Mouse (Mus musculus): ENCODE measurements at regions not wholly inside any gene's neighbourhood (a gene's known extent, or its start where the extent isn't known, plus 50 kb on each side); places are given as distances from the start of the nearest gene placed in this dataset.
A peak's percentile ranks its signal among the peaks of the same experiment; 100 is the strongest.

DNA sequence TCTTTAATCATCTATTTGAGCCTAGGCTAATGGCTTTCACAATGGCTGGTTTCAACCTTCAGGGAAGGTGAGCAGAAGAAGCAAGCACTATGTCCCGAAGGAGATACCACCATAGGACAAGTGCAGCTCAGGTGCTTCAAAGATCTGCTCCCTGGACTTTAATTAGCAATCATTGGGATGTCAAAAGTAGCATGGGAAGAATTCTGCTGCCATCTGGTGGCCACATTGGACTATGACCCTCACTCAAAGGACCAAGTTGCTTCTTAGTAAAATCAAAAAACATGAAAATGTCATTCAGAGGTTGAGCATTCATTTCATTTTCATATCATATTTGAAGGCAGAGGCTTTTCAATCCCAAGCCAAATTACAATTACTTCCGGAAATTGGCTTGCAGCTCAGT is 610.9 kb downstream of the Ets1 start:
- peak; percentile 27 to 49 for DNase-seq (ENCODE audit: extremely low spot score in 1 of 2, low spot score in 2 of 2)
- intact Hi-C loops (cut with DNase I): loop anchor here (5.0 to 10.0 kb wide), 4 partner anchors 150 to 840 kb away; no protein-coding TSS in a partner anchor

- intact Hi-C loops (cut with DNase I): no loop called here
- no peak for DNase-seq (ENCODE audit: extremely low spot score in 1 of 2, low spot score in 2 of 2)
Measured at GRCm38 (mm10) chr9:33258241-33258640, 622.2 kb downstream of the Ets1 start.

- DNase-seq (ENCODE audit: extremely low spot score in 1 of 2, low spot score in 2 of 2): peak; percentile 48 to 63
- intact Hi-C loops (cut with DNase I): loop anchor here (2.0 to 5.0 kb wide), 2 partner anchors 1231 to 1757 kb away; no protein-coding TSS in a partner anchor
Measured at GRCm38 (mm10) chr9:33260171-33260570, 624.1 kb downstream of the Ets1 start.

GRCm38 (mm10) chr9:33289381-33289780 is 653.4 kb downstream of the Ets1 start:
- intact Hi-C loops (cut with DNase I): no loop called here
- peak in 1 of 2 experiments; percentile 17 for DNase-seq (ENCODE audit: extremely low spot score in 1 of 2, low spot score in 2 of 2)

DNA sequence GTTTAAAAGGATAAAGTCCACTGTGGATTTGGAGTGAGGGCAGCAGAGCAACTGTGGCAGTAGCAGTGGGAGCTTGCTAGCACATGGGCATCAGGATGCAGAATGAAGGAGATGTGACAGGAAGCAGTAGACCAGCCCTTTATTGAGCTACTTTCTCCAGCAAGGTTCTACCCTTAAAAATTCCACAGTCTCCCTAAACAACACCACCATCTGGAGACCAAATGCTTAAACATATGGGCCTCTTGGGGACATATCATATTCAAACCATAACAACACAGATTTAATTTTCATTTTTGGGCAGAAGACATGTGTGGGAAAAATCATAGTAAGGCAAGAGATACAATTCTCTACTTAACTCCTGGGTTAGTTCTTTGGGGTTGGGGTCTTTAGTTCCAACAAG is 656.1 kb downstream of the Ets1 start:
- intact Hi-C loops (cut with DNase I): no loop called here
- peak in 1 of 2 experiments; percentile 14 for DNase-seq (ENCODE audit: extremely low spot score in 1 of 2, low spot score in 2 of 2)

GRCm38 (mm10) chr9:33295925-33296324 is 659.9 kb downstream of the Ets1 start:
- peak in 1 of 2 experiments; percentile 16 for DNase-seq (ENCODE audit: extremely low spot score in 1 of 2, low spot score in 2 of 2)
- intact Hi-C loops (cut with DNase I): no loop called here

- intact Hi-C loops (cut with DNase I): no loop called here
- DNase-seq (ENCODE audit: extremely low spot score in 1 of 2, low spot score in 2 of 2): no peak
Measured at GRCm38 (mm10) chr9:33319525-33320025, 683.6 kb downstream of the Ets1 start.

DNA sequence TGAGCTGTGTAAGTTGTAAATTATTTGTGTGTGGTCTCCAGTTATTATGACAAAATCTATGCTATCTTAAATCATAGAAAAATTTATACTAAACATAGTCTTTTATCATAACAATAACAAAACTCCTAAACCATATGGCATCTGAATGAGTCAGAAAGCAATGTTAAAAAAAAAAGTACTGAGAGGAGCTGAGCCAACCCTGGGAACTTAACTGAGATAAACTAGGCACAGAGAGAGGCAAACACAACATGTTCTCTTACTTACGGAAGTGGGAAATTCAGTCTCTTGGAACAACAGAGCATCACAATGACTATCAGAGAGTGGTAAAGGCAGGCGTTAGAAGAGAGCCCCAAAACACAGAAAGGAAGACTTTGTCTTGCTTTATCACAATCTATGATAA is 691.7 kb downstream of the Ets1 start:
- intact Hi-C loops (cut with DNase I): no loop called here
- DNase-seq (ENCODE audit: extremely low spot score in 1 of 2, low spot score in 2 of 2): no peak

DNA sequence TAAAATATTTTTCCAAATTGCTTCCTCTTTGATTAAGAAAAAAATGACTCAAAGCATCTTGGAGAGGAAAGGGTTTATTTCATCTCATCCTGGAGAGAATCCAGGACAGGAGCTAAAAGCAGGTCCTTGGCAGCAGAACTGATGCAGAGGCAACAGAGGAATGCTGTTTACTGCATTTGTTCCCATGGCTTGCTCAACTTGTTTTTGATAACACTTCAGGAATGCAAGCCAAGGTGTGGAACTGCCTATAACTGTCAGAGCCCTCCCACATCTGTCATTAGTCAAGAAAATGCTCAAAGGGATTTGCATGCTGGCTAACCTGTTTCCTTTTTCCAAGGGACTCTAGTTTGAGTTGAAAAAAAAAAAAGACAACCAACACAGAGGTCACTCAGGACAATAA is 714.2 kb downstream of the Ets1 start:
- intact Hi-C loops (cut with DNase I): no loop called here
- DNase-seq (ENCODE audit: extremely low spot score in 1 of 2, low spot score in 2 of 2): no peak

DNA sequence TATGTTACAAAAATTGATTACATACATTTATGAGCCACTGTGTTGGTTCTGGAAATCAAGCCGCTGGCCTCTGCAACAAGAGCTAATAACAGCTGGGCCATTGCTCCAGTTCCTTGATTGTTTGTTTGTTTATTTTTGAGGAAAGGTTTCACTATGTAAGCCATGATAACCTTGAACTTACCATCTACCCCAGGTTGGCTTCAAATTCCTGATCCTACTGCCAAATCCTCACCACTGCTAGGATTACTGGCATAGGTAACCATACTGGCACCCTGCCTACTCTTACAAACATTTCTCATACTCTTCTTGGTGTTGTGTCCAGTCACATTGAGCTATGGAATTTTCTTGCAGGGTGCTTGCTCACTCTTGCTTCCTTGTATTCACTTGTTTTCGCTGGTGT is 720.6 kb downstream of the Ets1 start:
- intact Hi-C loops (cut with DNase I): no loop called here

DNA sequence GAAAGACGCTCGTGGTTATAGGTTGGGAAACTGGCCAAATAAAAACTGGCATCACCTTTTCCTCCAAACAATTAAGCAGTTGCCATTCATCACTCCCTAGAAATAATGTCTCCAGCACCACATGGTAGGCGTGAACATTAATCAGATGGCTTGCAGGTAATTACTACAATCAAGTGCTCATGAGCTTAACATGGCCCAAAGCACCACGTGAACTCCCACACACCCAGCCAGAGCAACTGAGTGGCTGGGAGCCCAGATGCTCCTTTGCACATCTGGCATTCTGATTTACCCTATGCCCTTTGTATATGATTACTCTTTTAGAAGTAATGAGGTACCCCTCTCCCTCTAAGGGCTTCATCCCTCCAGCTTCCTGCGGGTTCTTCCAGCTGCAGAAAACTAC is 724.9 kb downstream of the Ets1 start:
- intact Hi-C loops (cut with DNase I): no loop called here
- no peak for DNase-seq (ENCODE audit: extremely low spot score in 1 of 2, low spot score in 2 of 2)

More for the DNA sequence above, 720.6 kb downstream of the Ets1 start:
- no peak for DNase-seq (ENCODE audit: extremely low spot score in 1 of 2, low spot score in 2 of 2)

DNA sequence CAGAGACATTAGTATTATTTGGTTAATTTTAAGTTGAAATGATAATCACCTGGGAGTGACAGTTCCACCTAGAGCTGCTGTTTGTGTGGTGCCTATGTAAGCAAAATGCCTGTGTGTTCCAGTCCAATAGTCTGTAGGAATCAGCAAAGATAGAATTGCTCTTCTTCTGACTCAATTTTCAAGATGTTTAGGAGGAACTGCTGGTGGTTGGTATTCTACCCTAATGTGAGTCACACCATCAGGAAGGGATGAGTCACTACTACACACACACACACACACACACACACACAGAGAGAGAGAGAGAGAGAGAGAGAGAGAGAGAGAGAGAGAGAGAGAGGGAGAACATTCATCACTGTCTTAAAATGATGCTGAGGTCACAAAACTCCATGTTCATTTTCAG is 753.1 kb downstream of the Ets1 start:
- no peak for DNase-seq (ENCODE audit: extremely low spot score in 1 of 2, low spot score in 2 of 2)

DNA sequence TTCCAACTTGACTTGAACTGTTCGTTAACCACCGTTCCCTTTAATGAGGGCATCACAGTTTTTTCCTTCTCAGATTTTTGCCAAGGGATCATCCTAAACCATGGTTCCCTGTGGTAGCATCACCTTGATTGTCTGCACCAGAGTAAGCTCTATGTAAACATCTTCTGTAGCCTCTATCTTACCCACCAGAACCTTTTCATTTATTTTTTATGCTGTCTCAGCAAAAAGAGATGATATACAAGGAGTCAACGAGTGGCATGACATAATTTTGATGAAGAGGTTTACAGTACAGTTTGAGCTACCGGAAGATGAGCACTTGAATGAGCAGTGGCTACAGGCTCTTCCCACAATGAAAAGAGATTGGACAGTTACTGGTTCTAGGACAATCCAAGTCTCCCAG is 768.7 kb downstream of the Ets1 start:
- intact Hi-C loops (cut with DNase I): no loop called here
- no peak for DNase-seq (ENCODE audit: extremely low spot score in 1 of 2, low spot score in 2 of 2)

More for the DNA sequence above, 753.1 kb downstream of the Ets1 start:
- intact Hi-C loops (cut with DNase I): no loop called here

DNA sequence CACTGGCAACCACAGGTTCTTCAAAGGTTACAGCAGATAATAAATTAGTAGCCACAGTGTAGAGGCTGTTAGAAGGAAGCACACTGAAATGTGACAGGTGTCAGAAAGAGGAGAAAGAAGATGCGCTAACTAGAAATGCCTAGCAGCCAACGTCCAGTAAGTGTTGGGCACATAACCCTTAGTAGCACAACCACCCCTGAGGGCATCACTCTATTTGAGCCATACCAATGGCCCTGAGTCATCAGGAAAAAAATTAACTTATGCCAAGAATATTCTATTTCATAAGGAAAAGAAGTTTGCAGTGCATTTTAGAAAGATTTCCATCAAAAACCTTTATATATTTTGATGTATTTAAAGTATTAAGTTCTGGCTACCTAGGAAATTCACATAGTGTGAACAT is 771.5 kb downstream of the Ets1 start:
- intact Hi-C loops (cut with DNase I): no loop called here
- no peak for DNase-seq (ENCODE audit: extremely low spot score in 1 of 2, low spot score in 2 of 2)

- DNase-seq (ENCODE audit: extremely low spot score in 1 of 2, low spot score in 2 of 2): no peak
- intact Hi-C loops (cut with DNase I): no loop called here
Measured at GRCm38 (mm10) chr9:33423781-33424180, 787.8 kb downstream of the Ets1 start.

GRCm38 (mm10) chr9:33436459-33436858 is 800.4 kb downstream of the Ets1 start:
- no peak for DNase-seq (ENCODE audit: extremely low spot score in 1 of 2, low spot score in 2 of 2)
- intact Hi-C loops (cut with DNase I): no loop called here

GRCm38 (mm10) chr9:33442266-33442665 is 806.2 kb downstream of the Ets1 start:
- no peak for DNase-seq (ENCODE audit: extremely low spot score in 1 of 2, low spot score in 2 of 2)
- intact Hi-C loops (cut with DNase I): no loop called here

- DNase-seq (ENCODE audit: extremely low spot score in 1 of 2, low spot score in 2 of 2): no peak
- intact Hi-C loops (cut with DNase I): no loop called here
Measured at GRCm38 (mm10) chr9:33445902-33446301, 809.9 kb downstream of the Ets1 start.

DNA sequence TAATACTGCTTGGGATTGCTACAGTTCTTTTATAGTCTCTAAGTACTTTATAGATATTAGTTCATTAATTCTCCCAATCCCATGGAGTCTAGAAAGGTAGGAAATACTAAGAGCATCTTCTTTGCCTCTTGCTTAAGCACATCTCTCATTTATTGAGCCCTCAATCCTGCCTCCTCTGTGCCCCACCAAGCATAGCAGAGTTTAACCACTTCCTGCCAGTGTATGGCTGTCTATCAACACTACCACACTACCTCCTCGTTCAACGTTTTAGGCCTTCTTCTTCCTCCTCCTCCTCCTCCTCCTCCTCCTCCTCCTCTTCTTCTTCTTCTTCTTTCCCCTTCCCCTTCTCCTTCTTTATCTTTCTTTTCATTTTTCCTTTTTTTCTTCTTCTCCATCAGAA is 839.1 kb downstream of the Ets1 start:
- no peak for DNase-seq (ENCODE audit: extremely low spot score in 1 of 2, low spot score in 2 of 2)
- intact Hi-C loops (cut with DNase I): no loop called here

- intact Hi-C loops (cut with DNase I): no loop called here
- no peak for DNase-seq (ENCODE audit: extremely low spot score in 1 of 2, low spot score in 2 of 2)
Measured at GRCm38 (mm10) chr9:33482845-33483540, 847.0 kb downstream of the Ets1 start.

- intact Hi-C loops (cut with DNase I): no loop called here
- no peak for DNase-seq (ENCODE audit: extremely low spot score in 1 of 2, low spot score in 2 of 2)
Measured at GRCm38 (mm10) chr9:33483541-33483846, 847.5 kb downstream of the Ets1 start.
